Mouse (Mus musculus) liver, adult 2 months (tissue): Measurements from ENCODE around the gene Cdc42bpa.

Source experiments
- CTCF ChIP-seq: fragments of 200-500 bp; IDR thresholded peaks from 2 replicates; pipeline ENCODE4 v1.5.1; 2011; ENCODE audit warnings: low read depth, low read length, control low read depth
- POLR2A ChIP-seq: fragments of 200-500 bp; IDR thresholded peaks from 2 replicates; pipeline ENCODE4 v1.6.1; 2011; ENCODE audit warnings: low read length, control low read depth; ENCODE audit not compliant: insufficient read depth; ENCODE audit errors: extremely low read depth

DNA sequence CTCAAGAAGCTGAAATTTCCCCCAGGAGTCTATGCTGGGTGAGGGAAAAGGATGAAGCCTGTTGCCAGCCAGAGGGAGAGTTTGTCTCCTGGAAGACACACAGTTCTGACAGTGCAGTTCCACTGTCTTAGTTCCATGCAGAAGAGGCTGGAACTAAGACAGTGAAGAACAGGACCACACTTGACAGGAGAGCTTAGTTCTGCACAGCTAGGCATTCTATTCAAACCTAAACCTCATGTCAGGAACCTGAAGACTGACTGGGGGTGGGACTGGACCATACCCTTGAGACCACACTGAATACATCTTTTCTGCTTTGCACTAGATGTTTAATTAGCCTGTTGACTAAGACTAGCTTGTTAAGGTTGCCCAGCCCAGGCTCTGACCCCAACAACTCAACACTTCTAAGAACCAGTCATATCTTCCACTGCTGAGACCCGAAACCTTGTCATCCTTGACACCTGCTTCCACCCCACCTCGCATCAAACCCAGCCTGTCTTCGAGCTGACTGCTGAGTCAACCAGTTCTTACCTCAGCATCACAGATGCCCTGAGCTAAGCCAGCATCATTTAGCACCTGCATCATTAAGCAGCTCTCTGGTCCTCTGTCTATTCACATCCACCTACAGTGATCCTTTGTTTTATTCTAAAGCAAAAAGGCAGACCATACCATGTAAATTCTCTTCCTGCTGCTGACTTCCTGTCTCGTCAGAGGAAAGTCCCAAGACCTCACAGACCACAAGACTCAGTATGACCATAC is 238.9 kb downstream of the Cdc42bpa start, which contains the start of gene Coq8a:
- TF ChIP-seq POLR2A (no peak), CTCF (no peak)
